Mouse (Mus musculus): ENCODE results near the gene Duxf3.

- no peak for TF ChIP-seq CTCF (IDR thresholded peaks at IDR 0.05; ENCODE audit: low read depth)
- no peak for TF ChIP-seq EP300 (IDR thresholded peaks at IDR 0.05; ENCODE audit: low read depth)
These were observed 22.0 kb downstream of the Duxf3 start for GRCm38 (mm10) chr10:58210514-58210913.
